Mouse (Mus musculus): ENCODE results near the gene Dab1. TPM values are rescaled to one million over a fixed set of nuclear protein-coding genes. Genes with fewer than 3 reads are reported as not detected.

Dab1 gene
- polyA plus RNA-seq, 1 experiment from 2014 or later: 0.39 TPM

DNA sequence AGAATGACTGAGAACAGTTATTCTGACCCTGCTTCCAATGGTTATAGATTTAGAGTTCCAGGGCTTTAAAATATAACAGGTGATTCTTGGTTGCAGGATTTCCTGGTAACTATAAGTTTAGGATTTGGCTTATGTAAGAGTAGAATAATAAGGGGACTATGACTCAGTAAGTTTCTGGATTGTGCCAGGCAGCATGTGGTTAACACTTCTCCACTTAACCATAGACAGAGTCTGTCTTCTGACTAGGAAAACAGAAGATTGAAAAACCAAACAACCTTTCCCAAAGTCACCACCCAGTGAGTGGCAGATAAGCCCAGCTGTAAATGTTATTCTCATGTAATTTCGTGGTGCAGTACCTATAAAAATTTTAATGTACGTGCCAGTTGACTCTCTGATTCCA lies 688.6 kb downstream of the Dab1 start:
- TF ChIP-seq EP300 (IDR thresholded peaks at IDR 0.05) (no peak), CTCF (IDR thresholded peaks at IDR 0.05) (no peak)
- Histone ChIP-seq H3K36me3 (ENCODE audit: insufficient read depth, low read length) (no peaks in the 10 kb centered on the region), H3K4me2 (replicated peaks; ENCODE audit: low read depth, low read length) (no peak overlapping the region), H3K27me3 (replicated peaks; ENCODE audit: insufficient read depth, low read length) (no peaks in the 10 kb centered on the region), H3K9ac (replicated peaks; ENCODE audit: low read depth) (no peak overlapping the region), H3K9me3 (ENCODE audit: low read length) (no peaks in the 10 kb centered on the region), H3K4me1 (ENCODE audit: insufficient read depth, low read depth, low read length) (no peaks in the 10 kb centered on the region), H3K4me3 (ENCODE audit: low read depth, low read length) (no peak overlapping the region), H3K27ac (ENCODE audit: low read length) (no peak overlapping the region)
- 50% methylated on average over 2 of the region's 2 CpGs for WGBS
- ATAC-seq (no peak), DNase-seq (ENCODE audit: low spot score) (no peak)

DNA sequence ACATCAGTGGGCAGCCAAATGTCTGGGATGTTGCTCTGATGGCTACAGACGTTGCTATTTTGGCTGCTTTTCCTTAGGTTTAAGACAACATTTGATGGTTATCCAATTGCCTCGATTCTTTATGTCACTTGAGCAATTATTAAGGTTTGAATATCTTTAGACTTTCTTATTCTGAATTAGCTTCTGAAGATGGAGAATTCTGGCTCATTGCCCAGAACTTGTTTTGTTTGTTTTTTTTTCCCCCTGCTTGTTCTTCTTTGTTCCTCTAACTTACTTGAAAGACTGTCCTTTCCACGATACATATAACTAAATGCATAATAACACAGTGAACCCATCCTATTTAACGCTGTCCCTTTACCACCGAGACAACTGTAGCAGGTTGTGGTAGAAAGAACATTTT lies 707.1 kb downstream of the Dab1 start:
- H3K4me1 ChIP-seq (ENCODE audit: insufficient read depth, low read depth, low read length): no peaks in the 10 kb centered on the region
- DNase-seq (ENCODE audit: low spot score): no peak
- no peak overlapping the region for H3K9ac ChIP-seq (replicated peaks; ENCODE audit: low read depth)
- no peak overlapping the region for H3K4me2 ChIP-seq (replicated peaks; ENCODE audit: low read depth, low read length)
- H3K27me3 ChIP-seq (replicated peaks; ENCODE audit: insufficient read depth, low read length): no peaks in the 10 kb centered on the region
- no peak for ATAC-seq
- H3K27ac ChIP-seq (ENCODE audit: low read length): no peak overlapping the region
- TF ChIP-seq EP300 (IDR thresholded peaks at IDR 0.05) (no peak), CTCF (IDR thresholded peaks at IDR 0.05) (no peak)
- H3K4me3 ChIP-seq (ENCODE audit: low read depth, low read length): no peak overlapping the region
- WGBS: 51% methylated on average over 5 of the region's 5 CpGs
- no peaks in the 10 kb centered on the region for H3K36me3 ChIP-seq (ENCODE audit: insufficient read depth, low read length)
- H3K9me3 ChIP-seq (ENCODE audit: low read length): no peaks in the 10 kb centered on the region

DNA sequence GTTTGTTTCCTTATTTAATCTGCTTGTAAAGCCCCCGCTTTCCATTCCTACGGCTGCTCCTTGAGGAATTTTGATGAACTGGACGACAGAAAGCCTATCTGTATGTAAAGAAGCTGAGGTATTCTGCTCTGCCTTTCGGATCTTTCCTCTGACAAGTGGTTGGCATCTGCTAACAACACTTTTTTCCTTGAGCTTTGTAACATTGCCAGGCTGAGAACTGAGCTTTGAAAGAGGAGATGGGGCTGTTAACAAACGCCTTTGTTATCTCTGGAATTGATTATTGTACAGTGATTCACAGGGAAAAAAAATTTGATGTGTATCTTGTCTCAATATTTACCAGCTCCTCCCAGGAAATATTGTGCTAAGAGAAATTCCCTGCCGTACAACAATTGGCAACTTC lies 712.7 kb downstream of the Dab1 start:
- no peak for TF ChIP-seq CTCF (IDR thresholded peaks at IDR 0.05)
- TF ChIP-seq EP300 (IDR thresholded peaks at IDR 0.05): no peak
- H3K9ac ChIP-seq (replicated peaks; ENCODE audit: low read depth): no peak overlapping the region
- no peak overlapping the region for H3K27ac ChIP-seq (ENCODE audit: low read length)
- no peaks in the 10 kb centered on the region for H3K36me3 ChIP-seq (ENCODE audit: insufficient read depth, low read length)
- H3K4me2 ChIP-seq (replicated peaks; ENCODE audit: low read depth, low read length): no peak overlapping the region
- no peaks in the 10 kb centered on the region for H3K9me3 ChIP-seq (ENCODE audit: low read length)
- no peak overlapping the region for H3K4me3 ChIP-seq (ENCODE audit: low read depth, low read length)
- 31% methylated on average over 6 of the region's 6 CpGs for WGBS
- DNase-seq (ENCODE audit: low spot score) (no peak), ATAC-seq (no peak)
- no peaks in the 10 kb centered on the region for H3K4me1 ChIP-seq (ENCODE audit: insufficient read depth, low read depth, low read length)
- H3K27me3 ChIP-seq (replicated peaks; ENCODE audit: insufficient read depth, low read length): no peaks in the 10 kb centered on the region

- WGBS: 51% methylated on average over 3 of the region's 3 CpGs
- H3K4me3 ChIP-seq (ENCODE audit: low read depth, low read length): no peak overlapping the region
- no peak overlapping the region for H3K9ac ChIP-seq (replicated peaks; ENCODE audit: low read depth)
- no peaks in the 10 kb centered on the region for H3K4me1 ChIP-seq (ENCODE audit: insufficient read depth, low read depth, low read length)
- no peaks in the 10 kb centered on the region for H3K9me3 ChIP-seq (ENCODE audit: low read length)
- no peak overlapping the region for H3K4me2 ChIP-seq (replicated peaks; ENCODE audit: low read depth, low read length)
- DNase-seq (ENCODE audit: low spot score) (no peak), ATAC-seq (no peak)
- H3K27ac ChIP-seq (ENCODE audit: low read length): no peak overlapping the region
- H3K36me3 ChIP-seq (ENCODE audit: insufficient read depth, low read length): no peaks in the 10 kb centered on the region
- no peaks in the 10 kb centered on the region for H3K27me3 ChIP-seq (replicated peaks; ENCODE audit: insufficient read depth, low read length)
- TF ChIP-seq EP300 (IDR thresholded peaks at IDR 0.05) (no peak), CTCF (IDR thresholded peaks at IDR 0.05) (no peak)
Measured at GRCm38 (mm10) chr4:104332399-104332798, 713.2 kb downstream of the Dab1 start.

- Histone ChIP-seq H3K9ac (replicated peaks; ENCODE audit: low read depth) (no peak overlapping the region), H3K4me1 (ENCODE audit: insufficient read depth, low read depth, low read length) (no peaks in the 10 kb centered on the region), H3K4me2 (replicated peaks; ENCODE audit: low read depth, low read length) (no peak overlapping the region), H3K4me3 (ENCODE audit: low read depth, low read length) (no peak overlapping the region), H3K27ac (ENCODE audit: low read length) (no peak overlapping the region), H3K36me3 (ENCODE audit: insufficient read depth, low read length) (no peaks in the 10 kb centered on the region), H3K27me3 (replicated peaks; ENCODE audit: insufficient read depth, low read length) (no peaks in the 10 kb centered on the region), H3K9me3 (ENCODE audit: low read length) (no peaks in the 10 kb centered on the region)
- DNase-seq (ENCODE audit: low spot score) (no peak), ATAC-seq (no peak)
- 76% methylated on average over 10 of the region's 10 CpGs for WGBS
- TF ChIP-seq CTCF (IDR thresholded peaks at IDR 0.05): no peak
- no peak for TF ChIP-seq EP300 (IDR thresholded peaks at IDR 0.05)
Measured at GRCm38 (mm10) chr4:104337279-104337678, 718.1 kb downstream of the Dab1 start.

- Histone ChIP-seq H3K9me3 (ENCODE audit: low read length) (no peaks in the 10 kb centered on the region), H3K4me1 (ENCODE audit: insufficient read depth, low read depth, low read length) (no peaks in the 10 kb centered on the region), H3K27me3 (replicated peaks; ENCODE audit: insufficient read depth, low read length) (no peaks in the 10 kb centered on the region), H3K36me3 (ENCODE audit: insufficient read depth, low read length) (no peaks in the 10 kb centered on the region), H3K4me3 (ENCODE audit: low read depth, low read length) (no peak overlapping the region), H3K27ac (ENCODE audit: low read length) (no peak overlapping the region), H3K9ac (replicated peaks; ENCODE audit: low read depth) (no peak overlapping the region), H3K4me2 (replicated peaks; ENCODE audit: low read depth, low read length) (no peak overlapping the region)
- DNase-seq (ENCODE audit: low spot score) (no peak), ATAC-seq (no peak)
- TF ChIP-seq EP300 (IDR thresholded peaks at IDR 0.05): no peak
- TF ChIP-seq CTCF (IDR thresholded peaks at IDR 0.05): no peak
- 86% methylated on average over 2 of the region's 2 CpGs for WGBS
Measured at GRCm38 (mm10) chr4:104338382-104338781, 719.2 kb downstream of the Dab1 start.

DNA sequence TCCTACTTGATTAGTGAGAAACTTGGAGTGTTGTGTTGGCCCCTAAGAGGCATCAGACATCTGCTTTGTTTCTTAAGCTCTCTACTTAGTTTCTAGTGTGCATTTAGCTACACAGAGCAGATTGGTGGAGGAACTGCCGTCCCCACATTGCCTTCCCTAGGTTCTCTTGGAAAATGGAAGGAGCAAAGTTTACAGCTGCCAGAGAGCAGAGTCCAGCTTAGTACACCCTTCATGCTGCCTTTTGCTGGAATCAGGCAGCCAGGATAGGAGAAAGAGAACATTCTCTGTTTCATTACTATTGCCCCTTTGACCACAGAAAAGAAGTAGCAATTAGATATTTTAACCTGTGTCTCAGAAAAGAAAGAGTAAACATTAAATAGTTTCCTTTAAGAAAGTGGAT lies 742.2 kb downstream of the Dab1 start:
- Histone ChIP-seq H3K4me3 (ENCODE audit: low read depth, low read length) (no peak overlapping the region), H3K4me2 (replicated peaks; ENCODE audit: low read depth, low read length) (no peak overlapping the region), H3K9me3 (ENCODE audit: low read length) (no peaks in the 10 kb centered on the region), H3K36me3 (ENCODE audit: insufficient read depth, low read length) (no peaks in the 10 kb centered on the region), H3K4me1 (ENCODE audit: insufficient read depth, low read depth, low read length) (no peaks in the 10 kb centered on the region), H3K9ac (replicated peaks; ENCODE audit: low read depth) (no peak overlapping the region), H3K27ac (ENCODE audit: low read length) (no peak overlapping the region), H3K27me3 (replicated peaks; ENCODE audit: insufficient read depth, low read length) (peaks cover 10% of the 10 kb centered on the region; the same call in 1 of the 2 replicates)
- WGBS: 43% methylated on average over 1 of the region's 1 CpGs
- TF ChIP-seq CTCF (IDR thresholded peaks at IDR 0.05) (no peak), EP300 (IDR thresholded peaks at IDR 0.05) (no peak)
- ATAC-seq (no peak), DNase-seq (ENCODE audit: low spot score) (no peak)
